Mouse (Mus musculus) neural tube, embryonic 10.5 days (tissue): ENCODE data around the gene Il17rd.
A peak's percentile ranks its signal among the peaks of the same experiment; 100 is the strongest.

Experiments
- DNase-seq: peaks from one replicate; pipeline ENCODE4 v3.0.0-alpha.2; 2017; ENCODE audit warnings: low spot score; ENCODE audit errors: extremely low spot score

Il17rd gene

GRCm38 (mm10) chr14:27044221-27044966 is 5.7 kb downstream of the Il17rd start:
- no peak for DNase-seq

- DNase-seq: peak; percentile 75
Measured at GRCm38 (mm10) chr14:27044967-27045361, 6.2 kb downstream of the Il17rd start.

- no peak for DNase-seq
Measured at GRCm38 (mm10) chr14:27048231-27048956, 9.7 kb downstream of the Il17rd start.

GRCm38 (mm10) chr14:27050043-27050442 is 11.3 kb downstream of the Il17rd start:
- peak; percentile 53 for DNase-seq

GRCm38 (mm10) chr14:27050560-27051510 is 12.1 kb downstream of the Il17rd start:
- peak; percentile 69 for DNase-seq

GRCm38 (mm10) chr14:27051511-27051895 is 12.8 kb downstream of the Il17rd start:
- no peak for DNase-seq

GRCm38 (mm10) chr14:27058535-27059223 is 19.9 kb downstream of the Il17rd start:
- DNase-seq: no peak

- no peak for DNase-seq
Measured at GRCm38 (mm10) chr14:27059224-27059558, 20.4 kb downstream of the Il17rd start.

- DNase-seq: no peak
Measured at GRCm38 (mm10) chr14:27063338-27063737, 24.6 kb downstream of the Il17rd start.

GRCm38 (mm10) chr14:27066171-27066929 is 27.6 kb downstream of the Il17rd start:
- peak; percentile 84 for DNase-seq

GRCm38 (mm10) chr14:27067866-27068271 is 29.1 kb downstream of the Il17rd start:
- DNase-seq: peak; percentile 53

- DNase-seq: no peak
Measured at GRCm38 (mm10) chr14:27069434-27070097, 30.8 kb downstream of the Il17rd start.

- DNase-seq: no peak
Measured at GRCm38 (mm10) chr14:27070128-27070527, 31.4 kb downstream of the Il17rd start.

GRCm38 (mm10) chr14:27070758-27071157 is 32.0 kb downstream of the Il17rd start:
- DNase-seq: no peak

GRCm38 (mm10) chr14:27071985-27072384 is 33.2 kb downstream of the Il17rd start:
- DNase-seq: no peak

- no peak for DNase-seq
Measured at GRCm38 (mm10) chr14:27075084-27075483, 36.3 kb downstream of the Il17rd start.

GRCm38 (mm10) chr14:27075909-27076521 is 37.3 kb downstream of the Il17rd start:
- no peak for DNase-seq

- no peak for DNase-seq
Measured at GRCm38 (mm10) chr14:27076522-27076920, 37.8 kb downstream of the Il17rd start.

- DNase-seq: no peak
Measured at GRCm38 (mm10) chr14:27081536-27082275, 43.0 kb downstream of the Il17rd start.
